Mouse (Mus musculus) forebrain, postnatal 0 days (tissue): ENCODE measurements around the gene Dnajc11. TPM values are rescaled to one million over a fixed set of nuclear protein-coding genes. Genes with fewer than 3 reads are reported as not detected.

Experiments used
- ATAC-seq: fragments of 200-750 bp; cut with Nextera tagmentation; 2 replicates; pipeline ENCODE4 v1.8.0; 2017; ENCODE audit warnings: mild to moderate bottlenecking, moderate library complexity
- DNase-seq: peaks from one replicate; pipeline ENCODE4 v3.0.0-alpha.2; 2015
- H3K27ac ChIP-seq: fragments of 300-500 bp; sonication (generic); 2 replicates; pipeline ENCODE4 v1.5.1; 2014; ENCODE audit warnings: low read depth, mild to moderate bottlenecking, antibody characterized with exemption, low read length, moderate library complexity, mixed read lengths
- H3K27me3 ChIP-seq: fragments of 300-500 bp; sonication (generic); 2 replicates; pipeline ENCODE4 v1.6.1; 2014; ENCODE audit warnings: mild to moderate bottlenecking, low read length, mixed read lengths; ENCODE audit not compliant: insufficient read depth
- H3K36me3 ChIP-seq: fragments of 300-500 bp; sonication (generic); 2 replicates; pipeline ENCODE4 v1.6.1; 2014; ENCODE audit warnings: mild to moderate bottlenecking, moderate library complexity; ENCODE audit not compliant: insufficient read depth
- H3K4me1 ChIP-seq: fragments of 300-500 bp; sonication (generic); 2 replicates; pipeline ENCODE4 v1.6.1; 2014; ENCODE audit warnings: antibody characterized with exemption; ENCODE audit not compliant: insufficient read depth
- H3K4me2 ChIP-seq: fragments of 300-500 bp; sonication (generic); 2 replicates; pipeline ENCODE4 v1.6.1; 2014; ENCODE audit warnings: low read depth, mild to moderate bottlenecking, moderate library complexity
- H3K4me3 ChIP-seq: fragments of 300-500 bp; sonication (generic); 2 replicates; pipeline ENCODE4 v1.5.1; 2014; ENCODE audit warnings: low read depth, low read length, mixed read lengths
- H3K9ac ChIP-seq: fragments of 300-500 bp; sonication (generic); 2 replicates; pipeline ENCODE4 v1.6.1; 2014; ENCODE audit warnings: mild to moderate bottlenecking
- H3K9me3 ChIP-seq: fragments of 300-500 bp; sonication (generic); 2 replicates; pipeline ENCODE4 v1.6.1; 2016; ENCODE audit warnings: low read length
- CTCF ChIP-seq: sonication (generic); IDR thresholded peaks from 2 replicates; pipeline ENCODE4 v1.5.1; 2016; ENCODE audit warnings: antibody characterized with exemption, control low read depth, low read depth
- WGBS: fragments of 180-500 bp; shearing (Covaris S2); extraction: QIAGEN DNeasy Blood & Tissue Kit; methylation state at CpG from one replicate; pipeline ENCODE4 v1.1.7; 2014; 5-methylcytosine and 5-hydroxymethylcytosine counted together
- polyA plus RNA-seq: library from polyadenylated mRNA; unstranded; fragments of >200 nt; fragmentation: Nextera tagmentation; extraction: Ambion mirVana; gene quantifications from 2 replicates; pipeline ENCODE4 v1.2.1, GENCODE M21; 2015
- total RNA-seq: library from RNA; depleted of rRNA; stranded (reverse); fragments of >200 nt; gene quantifications from 2 replicates; pipeline ENCODE4 v1.2.3, GENCODE M21; 2014

Dnajc11 gene
- total and polyA plus RNA-seq, 2 experiments from 2014 or later, result 72.2 to 72.3 TPM

- 3% methylated on average over 60 of the region's 61 CpGs for WGBS
Measured at GRCm38 (mm10) chr4:151994228-151995171, 61.0 kb downstream of the Dnajc11 start.

GRCm38 (mm10) chr4:151995371-151996172 lies 62.1 kb downstream of the Dnajc11 start:
- H3K4me3 ChIP-seq, result peak overlapping the region; percentile 95
- peak; percentile 24 for ATAC-seq

More at GRCm38 (mm10) chr4:151994228-151995171, 61.0 kb downstream of the Dnajc11 start:
- Histone ChIP-seq H3K4me1 (no peaks in the 10 kb centered on the region), H3K27me3 (no peaks in the 10 kb centered on the region), H3K9ac (peak overlapping the region; percentile 77), H3K9me3 (no peaks in the 10 kb centered on the region), H3K27ac (0 out of 2 replicates have a peak overlapping the region, but pooled peaks have one; percentile 5), H3K4me3 (peak overlapping the region; percentile 95), H3K4me2 (peak overlapping the region; percentile 86), H3K36me3 (peaks cover 24% of the 10 kb centered on the region)
- ATAC-seq (no peak), DNase-seq (peak; percentile 33)
- TF ChIP-seq CTCF, result no peak

GRCm38 (mm10) chr4:151996173-151996950 lies 62.9 kb downstream of the Dnajc11 start, which contains the start of gene Phf13:
Gene Phf13 (minus strand): TSS chr4:151996258.
- DNase-seq (peak; percentile 99), ATAC-seq (peak; percentile 99)
- peak within 1 kb of the TSS; percentile 95 for H3K4me3 ChIP-seq
- peak within 1 kb of the TSS; percentile 77 for H3K9ac ChIP-seq
- H3K27ac ChIP-seq, result peak within 1 kb of the TSS; percentile 86
- H3K4me2 ChIP-seq, result peak within 1 kb of the TSS; percentile 86
- TF ChIP-seq CTCF, result peak; percentile 9; the same call in 1 of the 2 replicates
- no peaks in the 10 kb centered on the region for H3K4me1 ChIP-seq
- peaks cover 12% of the 10 kb centered on the region for H3K36me3 ChIP-seq
- no peaks in the 10 kb centered on the region for H3K27me3 ChIP-seq
- H3K9me3 ChIP-seq, result no peaks in the 10 kb centered on the region
- 1% methylated on average over 91 of the region's 94 CpGs for WGBS

More at GRCm38 (mm10) chr4:151995371-151996172, 62.1 kb downstream of the Dnajc11 start:
- Histone ChIP-seq H3K36me3 (peaks cover 20% of the 10 kb centered on the region), H3K9me3 (no peaks in the 10 kb centered on the region), H3K4me1 (no peaks in the 10 kb centered on the region), H3K27me3 (no peaks in the 10 kb centered on the region), H3K27ac (peak overlapping the region; percentile 69; the same call in 1 of the 2 replicates), H3K4me2 (peak overlapping the region; percentile 86), H3K9ac (peak overlapping the region; percentile 77)
- no peak for DNase-seq
- 6% methylated on average over 74 of the region's 111 CpGs for WGBS
- TF ChIP-seq CTCF, result no peak

- no peak for TF ChIP-seq CTCF
- H3K27ac ChIP-seq, result peak overlapping the region; percentile 86
- H3K36me3 ChIP-seq, result peaks cover 7% of the 10 kb centered on the region
- no peaks in the 10 kb centered on the region for H3K9me3 ChIP-seq
- H3K9ac ChIP-seq, result peak overlapping the region; percentile 70
- no peak for ATAC-seq
- DNase-seq, result no peak
- WGBS, result 3% methylated on average over 13 of the region's 13 CpGs
- H3K4me1 ChIP-seq, result no peaks in the 10 kb centered on the region
- H3K27me3 ChIP-seq, result no peaks in the 10 kb centered on the region
- H3K4me2 ChIP-seq, result peak overlapping the region; percentile 86
- H3K4me3 ChIP-seq, result peak overlapping the region; percentile 95
Measured at GRCm38 (mm10) chr4:151996951-151997222, 63.4 kb downstream of the Dnajc11 start.

GRCm38 (mm10) chr4:151997701-151998100 lies 64.2 kb downstream of the Dnajc11 start:
- H3K9me3 ChIP-seq, result no peaks in the 10 kb centered on the region
- no peak for TF ChIP-seq CTCF
- H3K27ac ChIP-seq, result no peak overlapping the region
- DNase-seq, result no peak
- H3K4me3 ChIP-seq, result no peak overlapping the region
- H3K4me1 ChIP-seq, result no peaks in the 10 kb centered on the region
- no peak overlapping the region for H3K9ac ChIP-seq
- H3K27me3 ChIP-seq, result no peaks in the 10 kb centered on the region
- 74% methylated on average over 3 of the region's 3 CpGs for WGBS
- H3K4me2 ChIP-seq, result 0 out of 2 replicates have a peak overlapping the region, but pooled peaks have one; percentile 86
- no peaks in the 10 kb centered on the region for H3K36me3 ChIP-seq
- ATAC-seq, result no peak

- DNase-seq, result no peak
- no peak for TF ChIP-seq CTCF
- ATAC-seq, result no peak
- Histone ChIP-seq H3K36me3 (no peaks in the 10 kb centered on the region), H3K4me2 (no peak overlapping the region), H3K4me1 (no peaks in the 10 kb centered on the region), H3K27ac (no peak overlapping the region), H3K9ac (no peak overlapping the region), H3K4me3 (no peak overlapping the region), H3K27me3 (no peaks in the 10 kb centered on the region), H3K9me3 (no peaks in the 10 kb centered on the region)
- WGBS, result 61% methylated on average over 3 of the region's 3 CpGs
Measured at GRCm38 (mm10) chr4:151999481-151999880, 66.0 kb downstream of the Dnajc11 start.
